Mouse (Mus musculus) MEL (cell line): Measurements from ENCODE around the gene Ociad2. TPM values are rescaled to one million over a fixed set of nuclear protein-coding genes. Genes with fewer than 3 reads are reported as not detected.

ENCODE experiments used
- DNase-seq: peaks from one replicate; pipeline ENCODE4 v3.0.0; 2011; ENCODE audit warnings: low read depth, low spot score
- H3K27ac ChIP-seq: 2 replicates; pipeline ENCODE4 v1.5.1; 2012; ENCODE audit warnings: low read depth, mild to moderate bottlenecking, control low read depth, low read length, moderate library complexity; ENCODE audit not compliant: control insufficient read depth
- H3K27me3 ChIP-seq, 2 experiments: fragments of 150-350 bp in 1 of 2; sonication (generic) in 1 of 2; 2 replicates each; pipeline ENCODE4 v1.6.1; 2012; ENCODE audit warnings: low read length in 2 of 2, mild to moderate bottlenecking in 2 of 2, improper control_type of control experiment in 1 of 2, moderate library complexity in 1 of 2; ENCODE audit not compliant: insufficient read depth in 2 of 2, control insufficient read depth in 1 of 2
- H3K36me3 ChIP-seq, 2 experiments: 2 replicates each; pipeline ENCODE4 v1.6.1; 2012 to 2014; ENCODE audit warnings: low read length in 2 of 2, improper control_type of control experiment in 1 of 2, inconsistent platforms in 1 of 2, mild to moderate bottlenecking in 1 of 2; ENCODE audit not compliant: insufficient read depth in 2 of 2, control insufficient read depth in 1 of 2
- H3K4me1 ChIP-seq, 2 experiments: fragments of 150-350 bp in 1 of 2; sonication (generic) in 1 of 2; 2 replicates each; pipeline ENCODE4 v1.6.1; 2012; ENCODE audit warnings: low read length in 2 of 2, improper control_type of control experiment in 1 of 2, mild to moderate bottlenecking in 1 of 2; ENCODE audit not compliant: insufficient read depth in 2 of 2, control insufficient read depth in 1 of 2
- H3K4me3 ChIP-seq, 2 experiments: fragments of 150-350 bp in 1 of 2; sonication (generic) in 1 of 2; 2 replicates each; pipeline ENCODE4 v1.5.1; 2012; ENCODE audit warnings: low read depth in 2 of 2, low read length in 2 of 2, mild to moderate bottlenecking in 2 of 2, moderate library complexity in 2 of 2, control low read depth in 1 of 2, improper control_type of control experiment in 1 of 2; ENCODE audit not compliant: control insufficient read depth in 1 of 2, insufficient read depth in 1 of 2
- H3K79me2 ChIP-seq: 2 replicates; pipeline ENCODE4 v1.6.1; 2012; ENCODE audit warnings: mild to moderate bottlenecking, low read length, moderate library complexity; ENCODE audit not compliant: control insufficient read depth, poor library complexity, insufficient read depth
- H3K9ac ChIP-seq: 2 replicates; pipeline ENCODE4 v1.6.1; 2012; ENCODE audit warnings: low read depth, mild to moderate bottlenecking, control low read depth, low read length, moderate library complexity; ENCODE audit not compliant: control insufficient read depth, poor library complexity, severe bottlenecking
- H3K9me3 ChIP-seq: fragments of 150-350 bp; sonication (generic); replicated peaks from 2 replicates; pipeline ENCODE4 v1.6.1; 2012; ENCODE audit warnings: mild to moderate bottlenecking, low read length, improper control_type of control experiment, moderate library complexity; ENCODE audit not compliant: insufficient read depth
- BHLHE40 ChIP-seq: IDR thresholded peaks from 2 replicates; pipeline ENCODE4 v1.6.1; 2012; ENCODE audit warnings: low read depth, mild to moderate bottlenecking, inconsistent platforms, low read length, improper control_type of control experiment, borderline replicate concordance
- CTCF ChIP-seq, 3 experiments: IDR thresholded peaks in 2 of 3; conservative IDR thresholded peaks in 1 of 3; 2 replicates each; pipeline ENCODE4 v1.5.1; 2011 to 2012; ENCODE audit warnings: low read length in 3 of 3, low read depth in 2 of 3, mild to moderate bottlenecking in 2 of 3, improper control_type of control experiment in 1 of 3, inconsistent platforms in 1 of 3, mixed read lengths in 1 of 3, moderate library complexity in 1 of 3; ENCODE audit not compliant: control insufficient read depth in 1 of 3, insufficient read depth in 1 of 3, poor library complexity in 1 of 3, severe bottlenecking in 1 of 3
- E2F4 ChIP-seq: IDR thresholded peaks from 2 replicates; pipeline ENCODE4 v1.6.1; 2011; ENCODE audit warnings: low read depth, low read length, improper control_type of control experiment, borderline replicate concordance
- ELF1 ChIP-seq: IDR thresholded peaks from 2 replicates; pipeline ENCODE4 v1.6.1; 2014; ENCODE audit warnings: low read depth, mild to moderate bottlenecking, inconsistent platforms, low read length, improper control_type of control experiment, moderate library complexity
- EP300 ChIP-seq, 2 experiments: IDR thresholded peaks; 2 replicates each; pipeline ENCODE4 v1.6.1; 2011; ENCODE audit warnings: improper control_type of control experiment in 2 of 2, low read length in 2 of 2, low read depth in 1 of 2, mild to moderate bottlenecking in 1 of 2
- ETS1 ChIP-seq: IDR thresholded peaks from 2 replicates; pipeline ENCODE4 v1.6.1; 2012; ENCODE audit warnings: low read depth, mild to moderate bottlenecking, inconsistent platforms, low read length, improper control_type of control experiment, moderate library complexity
- GATA1 ChIP-seq: IDR thresholded peaks from 2 replicates; pipeline ENCODE4 v1.6.1; 2011; ENCODE audit warnings: low read depth, low read length, improper control_type of control experiment
- MAZ ChIP-seq: IDR thresholded peaks from 2 replicates; pipeline ENCODE4 v1.6.1; 2012; ENCODE audit warnings: low read depth, mild to moderate bottlenecking, inconsistent platforms, low read length, improper control_type of control experiment
- MXI1 ChIP-seq: IDR thresholded peaks from 2 replicates; pipeline ENCODE4 v1.6.1; 2011; ENCODE audit warnings: mild to moderate bottlenecking, low read depth, low read length, improper control_type of control experiment
- MYB ChIP-seq: IDR thresholded peaks from 2 replicates; pipeline ENCODE4 v1.6.1; 2011; ENCODE audit warnings: mild to moderate bottlenecking, low read depth, low read length, improper control_type of control experiment
- MYC ChIP-seq: IDR thresholded peaks from 2 replicates; pipeline ENCODE4 v1.6.1; 2011; ENCODE audit warnings: low read depth, mild to moderate bottlenecking, low read length, improper control_type of control experiment, moderate library complexity
- NELFE ChIP-seq: IDR thresholded peaks from 2 replicates; pipeline ENCODE4 v1.6.1; 2011; ENCODE audit warnings: low read depth, low read length, improper control_type of control experiment
- POLR2AphosphoS2 ChIP-seq: IDR thresholded peaks from 2 replicates; pipeline ENCODE4 v1.6.1; 2011; ENCODE audit warnings: low read length, improper control_type of control experiment
- RAD21 ChIP-seq: IDR thresholded peaks from 2 replicates; pipeline ENCODE4 v1.6.1; 2011; ENCODE audit warnings: mild to moderate bottlenecking, low read depth, low read length, improper control_type of control experiment
- RCOR1 ChIP-seq: IDR thresholded peaks from 2 replicates; pipeline ENCODE4 v1.6.1; 2012; ENCODE audit warnings: low read depth, mild to moderate bottlenecking, inconsistent platforms, low read length, improper control_type of control experiment
- SIN3A ChIP-seq: IDR thresholded peaks from 2 replicates; pipeline ENCODE4 v1.6.1; 2012; ENCODE audit warnings: low read length, improper control_type of control experiment, inconsistent platforms
- TAL1 ChIP-seq: IDR thresholded peaks from 2 replicates; pipeline ENCODE4 v1.6.1; 2012; ENCODE audit warnings: mild to moderate bottlenecking, inconsistent platforms, low read length, moderate library complexity, mixed read lengths
- TCF12 ChIP-seq: IDR thresholded peaks from 2 replicates; pipeline ENCODE4 v1.6.1; 2014; ENCODE audit warnings: low read depth, mild to moderate bottlenecking, inconsistent platforms, low read length, improper control_type of control experiment, moderate library complexity
- UBTF ChIP-seq: IDR thresholded peaks from 2 replicates; pipeline ENCODE4 v1.6.1; 2012; ENCODE audit warnings: low read depth, mild to moderate bottlenecking, inconsistent platforms, low read length, improper control_type of control experiment, moderate library complexity, borderline replicate concordance; ENCODE audit not compliant: insufficient read depth
- USF2 ChIP-seq, 2 experiments: IDR thresholded peaks; 2 replicates each; pipeline ENCODE4 v1.6.1; 2011 to 2012; ENCODE audit warnings: improper control_type of control experiment in 2 of 2, low read length in 2 of 2, borderline replicate concordance in 1 of 2, inconsistent platforms in 1 of 2, low read depth in 1 of 2, mild to moderate bottlenecking in 1 of 2; ENCODE audit not compliant: insufficient read depth in 1 of 2
- ZC3H11A ChIP-seq: IDR thresholded peaks from 2 replicates; pipeline ENCODE4 v1.6.1; 2012; ENCODE audit warnings: low read depth, mild to moderate bottlenecking, inconsistent platforms, low read length, improper control_type of control experiment
- ZKSCAN1 ChIP-seq: IDR thresholded peaks from 2 replicates; pipeline ENCODE4 v1.6.1; 2012; ENCODE audit warnings: low read depth, mild to moderate bottlenecking, inconsistent platforms, low read length, improper control_type of control experiment, moderate library complexity
- ZNF384 ChIP-seq: IDR thresholded peaks from 2 replicates; pipeline ENCODE4 v1.6.1; 2012; ENCODE audit warnings: low read depth, mild to moderate bottlenecking, inconsistent platforms, low read length, improper control_type of control experiment
- polyA plus RNA-seq, 2 experiments: library from polyadenylated mRNA; stranded (reverse) in 1 of 2; unstranded in 1 of 2; fragments of >175 nt in 1 of 2; fragments of >200 nt in 1 of 2; gene quantifications; 2 replicates each; pipeline versions ENCODE4 v1.2.1 to v1.2.4; 2012; ENCODE audit warnings: low replicate concordance in 2 of 2, low read depth in 1 of 2; ENCODE audit not compliant: insufficient read length in 2 of 2, insufficient read depth in 1 of 2, missing spikeins in 1 of 2
- total RNA-seq: library from RNA; depleted of rRNA; stranded (reverse); fragments of 300-350 nt; gene quantifications from 2 replicates; pipeline ENCODE4 v1.2.3, GENCODE M21; 2012

Ociad2 gene
- total and polyA plus RNA-seq, 3 experiments, result 3.9 to 11.0 TPM; not detected in 1

DNA sequence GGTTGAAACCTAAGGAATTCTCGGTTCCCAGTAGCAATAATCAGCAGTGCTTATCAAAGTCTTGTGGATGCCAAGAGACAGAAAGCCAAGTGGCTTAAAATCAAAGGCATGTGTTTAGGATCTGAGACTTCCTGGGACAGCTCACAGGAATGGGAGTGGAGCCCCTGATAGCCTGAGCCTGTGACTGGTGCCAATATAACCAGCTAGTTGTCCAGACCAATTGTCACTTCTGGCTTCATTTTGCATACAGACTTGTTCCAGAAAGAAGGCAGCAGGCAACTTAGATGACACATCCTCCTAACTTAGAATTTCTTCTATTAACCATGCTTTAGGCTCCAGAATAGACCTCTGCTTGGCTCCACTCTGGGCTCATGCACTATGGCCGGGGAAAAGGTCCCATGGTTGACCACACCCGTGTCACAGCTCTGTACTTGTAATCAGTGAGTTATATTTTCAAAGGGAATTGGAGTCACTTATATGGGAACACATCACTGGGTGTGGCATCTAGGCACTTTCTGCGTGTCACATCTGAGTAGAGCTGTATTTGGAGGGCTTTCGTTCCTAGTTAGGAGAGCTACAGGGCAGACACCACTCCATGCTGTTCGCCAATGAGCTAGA, 18.4 kb upstream of the Ociad2 start:
- Histone ChIP-seq H3K36me3 (peaks cover 0 to 19% of the 10 kb centered on the region in 2 experiments; a peak in 2 of 4 replicates), H3K27ac (no peak overlapping the region), H3K9ac (no peak overlapping the region), H3K4me1 (peaks cover 13 to 27% of the 10 kb centered on the region in 2 experiments), H3K4me3 (no peak overlapping the region), H3K9me3 (no peaks in the 10 kb centered on the region), H3K79me2 (no peaks in the 10 kb centered on the region), H3K27me3 (no peaks in the 10 kb centered on the region)
- DNase-seq, result no peak
- no peak for TF ChIP-seq MAZ
- TF ChIP-seq ZC3H11A, result no peak
- TF ChIP-seq NELFE, result no peak
- no peak for TF ChIP-seq MYC
- TF ChIP-seq ZKSCAN1, result no peak

DNA sequence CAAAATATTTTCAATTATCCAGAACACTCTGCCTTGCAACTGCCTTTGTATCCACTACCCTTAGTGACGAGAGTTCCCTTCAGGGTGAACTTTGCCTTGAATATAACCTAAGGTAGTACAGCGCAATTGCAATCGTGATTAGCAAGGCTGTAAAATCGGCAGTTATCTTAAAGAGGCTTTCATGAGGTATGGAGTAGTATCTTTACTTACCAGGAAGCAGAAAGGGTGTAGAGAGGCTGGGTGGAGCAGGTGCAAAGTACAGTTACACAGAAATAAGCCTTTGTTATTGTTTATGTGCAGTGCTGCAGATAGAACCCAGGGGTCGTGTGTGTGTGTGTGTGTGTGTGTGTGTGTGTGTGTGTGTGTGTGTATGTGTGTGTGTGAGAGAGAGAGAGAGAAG, 14.6 kb upstream of the Ociad2 start:
- DNase-seq, result peak; percentile 86
- Histone ChIP-seq H3K4me3 (no peak overlapping the region), H3K9ac (no peak overlapping the region), H3K79me2 (no peaks in the 10 kb centered on the region)
- peak; percentile 86 to 89 for TF ChIP-seq EP300 (IDR thresholded peaks at IDR 0.05; ENCODE audit: low read depth in 1 of 2, low read length in 2 of 2)
- TF ChIP-seq BHLHE40, result peak; percentile 44; the same call in 1 of the 2 replicates
- peak; percentile 48; the same call in 1 of the 2 replicates for TF ChIP-seq ELF1
- no peak for TF ChIP-seq ZNF384
- no peak for TF ChIP-seq CTCF (IDR thresholded peaks at IDR 0.05 in 2 of 3, conservative IDR thresholded peaks at IDR 0.05 in 1 of 3; ENCODE audit: control insufficient read depth in 1 of 3, insufficient read depth in 1 of 3, low read depth in 2 of 3, low read length in 3 of 3, poor library complexity in 1 of 3, severe bottlenecking in 1 of 3)
- TF ChIP-seq RCOR1, result peak; percentile 77
- peak; percentile 72 for TF ChIP-seq SIN3A
- TF ChIP-seq TCF12, result peak; percentile 94
- TF ChIP-seq TAL1, result peak; percentile 74
- no peak for TF ChIP-seq USF2 (IDR thresholded peaks at IDR 0.05; ENCODE audit: borderline replicate concordance in 1 of 2, insufficient read depth in 1 of 2, low read depth in 1 of 2, low read length in 2 of 2)
- no peak for TF ChIP-seq RAD21
- TF ChIP-seq E2F4, result no peak
- TF ChIP-seq GATA1, result peak; percentile 88
- TF ChIP-seq UBTF, result no peak
- no peak; the same call in 1 of the 2 replicates for TF ChIP-seq MYB
- no peak for TF ChIP-seq ZKSCAN1
- no peak for TF ChIP-seq NELFE
- no peak for TF ChIP-seq MXI1
- peak; percentile 85 for TF ChIP-seq ETS1
- TF ChIP-seq POLR2AphosphoS2, result no peak
- TF ChIP-seq, all 39 proteins: peak for 9
- Histone ChIP-seq H3K36me3 (peaks cover 0 to 22% of the 10 kb centered on the region in 2 experiments; a peak in 2 of 4 replicates), H3K4me1 (peaks cover 20 to 37% of the 10 kb centered on the region in 2 experiments), H3K27ac (peak overlapping the region; percentile 53), H3K27me3 (no peaks in the 10 kb centered on the region), H3K9me3 (no peaks in the 10 kb centered on the region)
